In the genomic region with DNA sequence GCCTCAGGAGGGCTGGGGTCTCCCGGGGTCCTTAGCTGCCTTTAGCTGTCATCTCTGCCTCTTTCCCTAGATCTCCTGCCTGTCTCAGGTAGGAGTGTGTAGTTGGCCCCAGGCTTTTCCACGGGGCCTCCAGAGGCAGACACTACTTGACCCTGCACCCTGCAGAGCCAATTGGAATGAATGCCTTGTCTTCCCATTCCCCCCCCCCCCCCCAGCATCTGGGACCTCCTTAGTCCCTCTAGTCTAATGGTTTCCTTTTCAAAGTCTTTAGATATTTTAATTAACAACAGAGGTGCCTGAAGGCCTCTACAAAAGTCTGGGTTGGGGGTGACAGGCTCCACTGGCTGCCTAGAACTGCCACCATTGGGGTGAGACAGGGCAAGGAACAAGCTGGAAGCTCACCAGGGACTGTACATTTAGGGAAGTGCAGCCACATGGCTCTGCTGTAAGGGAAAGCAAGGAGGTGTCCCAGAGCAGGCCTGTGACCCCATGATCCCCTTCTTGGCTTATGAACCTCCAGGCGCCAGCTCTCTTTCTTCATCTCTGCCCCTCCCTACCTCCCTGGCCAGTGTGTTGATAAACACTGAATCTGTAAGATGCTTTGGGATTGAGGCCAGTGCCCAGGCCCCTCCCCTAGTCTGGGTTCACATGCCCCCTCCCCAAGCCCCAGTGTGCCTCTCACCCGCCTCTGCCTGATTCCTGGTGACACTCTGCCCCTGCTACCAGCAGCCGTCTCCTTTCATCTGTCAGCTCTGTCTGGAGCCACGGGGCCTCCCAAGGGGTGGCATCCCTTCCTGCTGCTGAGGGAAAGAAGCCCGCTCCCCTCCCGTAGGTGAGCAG, we compare ENCODE assay signal across 8 mouse cellular contexts. TPM values are rescaled to one million over a fixed set of nuclear protein-coding genes. Genes with fewer than 3 reads are reported as not detected.
DNase-seq lines count a peak whose midpoint lies in the region; ATAC-seq and TF ChIP-seq lines count a peak whose summit lies in the region.

No protein-coding gene starts in this region.

- H3K4me3 ChIP-seq in hindbrain, embryonic 11.5 days (ENCODE audit: low read depth, low read length): no peak overlapping the region
- H3K4me3 ChIP-seq in hindbrain, postnatal 0 days (ENCODE audit: low read length): no peak overlapping the region
- no peak overlapping the region for H3K4me3 ChIP-seq in hindbrain, embryonic 12.5 days
- no peak overlapping the region for H3K4me3 ChIP-seq in midbrain, embryonic 13.5 days (replicated peaks)

- peak overlapping the region; percentile 33; the same call in 1 of the 2 replicates for H3K27ac ChIP-seq in hindbrain, embryonic 11.5 days (ENCODE audit: low read depth, low read length)
- H3K27ac ChIP-seq in hindbrain, postnatal 0 days: no peak overlapping the region
- H3K27ac ChIP-seq in hindbrain, embryonic 12.5 days: peak overlapping the region; percentile 61
- peak overlapping the region; percentile 61 for H3K27ac ChIP-seq in midbrain, embryonic 13.5 days

- no peaks in the 10 kb centered on the region; the same call in 1 of the 2 replicates for H3K27me3 ChIP-seq in hindbrain, embryonic 11.5 days (ENCODE audit: control insufficient read depth, insufficient read depth, low read length)
- no peaks in the 10 kb centered on the region for H3K27me3 ChIP-seq in hindbrain, postnatal 0 days (ENCODE audit: insufficient read depth, low read length)
- no peaks in the 10 kb centered on the region for H3K27me3 ChIP-seq in hindbrain, embryonic 12.5 days
- H3K27me3 ChIP-seq in midbrain, embryonic 13.5 days: no peaks in the 10 kb centered on the region

- TF ChIP-seq CTCF in hindbrain, postnatal 0 days (IDR thresholded peaks at IDR 0.05; ENCODE audit: low read depth): no peak

- WGBS in hindbrain, embryonic 11.5 days: 5% methylated on average over 8 of the region's 8 CpGs
- 17% methylated on average over 8 of the region's 8 CpGs for WGBS in hindbrain, postnatal 0 days
- WGBS in hindbrain, embryonic 12.5 days: 13% methylated on average over 8 of the region's 8 CpGs
- WGBS in midbrain, embryonic 13.5 days: 17% methylated on average over 8 of the region's 8 CpGs

- peaks cover 22% of the 10 kb centered on the region for H3K4me1 ChIP-seq in hindbrain, embryonic 11.5 days (replicated peaks; ENCODE audit: control insufficient read depth, insufficient read depth, low read length)
- 0 out of 2 replicates have a peak, but pooled peaks cover 8% of the 10 kb centered on the region for H3K4me1 ChIP-seq in hindbrain, postnatal 0 days (ENCODE audit: insufficient read depth, low read length)
- peaks cover 47% of the 10 kb centered on the region for H3K4me1 ChIP-seq in hindbrain, embryonic 12.5 days
- peaks cover 45% of the 10 kb centered on the region for H3K4me1 ChIP-seq in midbrain, embryonic 13.5 days (replicated peaks)

- peak; percentile 27; the same call in 1 of the 2 replicates for ATAC-seq in hindbrain, embryonic 11.5 days (ENCODE audit: low FRiP score)
- ATAC-seq in hindbrain, postnatal 0 days: no peak
- ATAC-seq in hindbrain, embryonic 12.5 days (ENCODE audit: low FRiP score): peak; percentile 44
- ATAC-seq in midbrain, embryonic 13.5 days: peak; percentile 12; the same call in 1 of the 2 replicates
- ATAC-seq in megakaryocyte, adult 5-6 weeks (ENCODE audit: poor library complexity, severe bottlenecking): no peak

- DNase-seq in hindbrain, embryonic 11.5 days (ENCODE audit: low spot score): peak; percentile 33
- no peak for DNase-seq in hindbrain, postnatal 0 days (ENCODE audit: low spot score)
- DNase-seq in ZHBTc4 (ENCODE audit: low read depth, low spot score): peak; percentile 75
- no peak for DNase-seq in left cerebral cortex, adult 9 months (ENCODE audit: low spot score in 2 of 2)
- no peak for DNase-seq in layer of hippocampus, postnatal 25 days (ENCODE audit: extremely low spot score in 1 of 2, low spot score in 1 of 2)

- no peaks in the 10 kb centered on the region for H3K9me3 ChIP-seq in hindbrain, embryonic 11.5 days (ENCODE audit: control insufficient read depth, low read length)
- no peaks in the 10 kb centered on the region for H3K9me3 ChIP-seq in hindbrain, postnatal 0 days (ENCODE audit: low read length)
- no peaks in the 10 kb centered on the region for H3K9me3 ChIP-seq in hindbrain, embryonic 12.5 days (replicated peaks)
- no peaks in the 10 kb centered on the region for H3K9me3 ChIP-seq in midbrain, embryonic 13.5 days

- 0 out of 2 replicates have a peak, but pooled peaks cover 8% of the 10 kb centered on the region for H3K36me3 ChIP-seq in hindbrain, embryonic 11.5 days (ENCODE audit: control insufficient read depth, insufficient read depth, low read length)
- peaks cover 13% of the 10 kb centered on the region for H3K36me3 ChIP-seq in hindbrain, postnatal 0 days (ENCODE audit: insufficient read depth, low read length)
- H3K36me3 ChIP-seq in hindbrain, embryonic 12.5 days: peaks cover 29% of the 10 kb centered on the region
- peaks cover 45% of the 10 kb centered on the region for H3K36me3 ChIP-seq in midbrain, embryonic 13.5 days

- no peak overlapping the region for H3K4me2 ChIP-seq in hindbrain, embryonic 11.5 days (replicated peaks; ENCODE audit: low read depth, low read length)
- H3K4me2 ChIP-seq in hindbrain, postnatal 0 days (ENCODE audit: low read depth, low read length): no peak overlapping the region
- peak overlapping the region; percentile 12; the same call in 1 of the 2 replicates for H3K4me2 ChIP-seq in hindbrain, embryonic 12.5 days (replicated peaks)
- H3K4me2 ChIP-seq in midbrain, embryonic 13.5 days (replicated peaks): 0 out of 2 replicates have a peak overlapping the region, but pooled peaks have one; percentile 3

- peak overlapping the region; percentile 41; the same call in 1 of the 2 replicates for H3K9ac ChIP-seq in hindbrain, embryonic 11.5 days (ENCODE audit: low read depth, low read length)
- no peak overlapping the region for H3K9ac ChIP-seq in hindbrain, postnatal 0 days (replicated peaks; ENCODE audit: low read length)
- H3K9ac ChIP-seq in hindbrain, embryonic 12.5 days: peak overlapping the region; percentile 46
- peak overlapping the region; percentile 42 for H3K9ac ChIP-seq in midbrain, embryonic 13.5 days (replicated peaks)

RNA-seq across cellular contexts. Expression of a gene that starts 8.8 kb away (rescaled TPM):
- 115 and 121 TPM in 2 replicates for polyA plus RNA-seq in hindbrain, embryonic 11.5 days (2014; fragmentation: Nextera tagmentation; extraction: Ambion mirVana)
- 57.6 and 78.6 TPM in 2 replicates for total RNA-seq in hindbrain, postnatal 0 days (2014; rRNA removed)
- 99.7 and 100 TPM in 2 replicates for polyA plus RNA-seq in hindbrain, postnatal 0 days (2015; fragmentation: Nextera tagmentation; extraction: Ambion mirVana)
- 106 and 113 TPM in 2 replicates for polyA plus RNA-seq in hindbrain, embryonic 12.5 days (2016; fragmentation: Nextera tagmentation; extraction: Ambion mirVana)
- polyA plus RNA-seq in midbrain, embryonic 13.5 days (2015; fragmentation: Nextera tagmentation; extraction: Ambion mirVana): 99.9 and 112 TPM in 2 replicates
- total RNA-seq in megakaryocyte, adult 5-6 weeks (2015): 84.6 and 95.8 TPM in 2 replicates
- total RNA-seq in megakaryocyte, adult 5-6 weeks (2017): 67.0 and 71.5 TPM in 2 replicates
- 10 to 100 TPM; 20.1 to 21.9 TPM for total RNA-seq in layer of hippocampus, postnatal 25 days (2021)

RNA-seq across cellular contexts. Expression of a gene that starts 9.0 kb away (rescaled TPM):
- polyA plus RNA-seq in hindbrain, embryonic 11.5 days (2014; fragmentation: Nextera tagmentation; extraction: Ambion mirVana): 30.7 and 34.4 TPM in 2 replicates
- total RNA-seq in hindbrain, postnatal 0 days (2014; rRNA removed): 35.4 and 49.1 TPM in 2 replicates
- polyA plus RNA-seq in hindbrain, postnatal 0 days (2015; fragmentation: Nextera tagmentation; extraction: Ambion mirVana): 41.7 and 44.3 TPM in 2 replicates
- polyA plus RNA-seq in hindbrain, embryonic 12.5 days (2016; fragmentation: Nextera tagmentation; extraction: Ambion mirVana): 75.3 and 78.8 TPM in 2 replicates
- 60.6 and 71.8 TPM in 2 replicates for polyA plus RNA-seq in midbrain, embryonic 13.5 days (2015; fragmentation: Nextera tagmentation; extraction: Ambion mirVana)
- total RNA-seq in megakaryocyte, adult 5-6 weeks (2015): 6.3 and 7.2 TPM in 2 replicates
- total RNA-seq in megakaryocyte, adult 5-6 weeks (2017): 21.0 and 21.6 TPM in 2 replicates
- total RNA-seq in layer of hippocampus, postnatal 25 days (2021): 10 to 100 TPM; 47.0 to 65.2 TPM

RNA-seq across cellular contexts. Expression of a gene that starts 16.6 kb away (rescaled TPM):
- 17.6 and 18.2 TPM in 2 replicates for polyA plus RNA-seq in hindbrain, embryonic 11.5 days (2014; fragmentation: Nextera tagmentation; extraction: Ambion mirVana)
- total RNA-seq in hindbrain, postnatal 0 days (2014; rRNA removed): 669 and 698 TPM in 2 replicates
- polyA plus RNA-seq in hindbrain, postnatal 0 days (2015; fragmentation: Nextera tagmentation; extraction: Ambion mirVana): 593 and 639 TPM in 2 replicates
- 98.4 and 99.9 TPM in 2 replicates for polyA plus RNA-seq in hindbrain, embryonic 12.5 days (2016; fragmentation: Nextera tagmentation; extraction: Ambion mirVana)
- polyA plus RNA-seq in midbrain, embryonic 13.5 days (2015; fragmentation: Nextera tagmentation; extraction: Ambion mirVana): 206 and 218 TPM in 2 replicates
- 0.25 and 0.83 TPM in 2 replicates for total RNA-seq in megakaryocyte, adult 5-6 weeks (2015)
- 1.4 TPM in 1 of 2 replicates, not detected in the other for total RNA-seq in megakaryocyte, adult 5-6 weeks (2017)
- total RNA-seq in layer of hippocampus, postnatal 25 days (2021): 10 to 100 TPM; 33.7 to 46.8 TPM

RNA-seq across cellular contexts. Expression of a gene that starts 22.4 kb away (rescaled TPM):
- 14.3 and 15.2 TPM in 2 replicates for polyA plus RNA-seq in hindbrain, embryonic 11.5 days (2014; fragmentation: Nextera tagmentation; extraction: Ambion mirVana)
- total RNA-seq in hindbrain, postnatal 0 days (2014; rRNA removed): 16.1 and 17.6 TPM in 2 replicates
- 20.2 and 21.3 TPM in 2 replicates for polyA plus RNA-seq in hindbrain, postnatal 0 days (2015; fragmentation: Nextera tagmentation; extraction: Ambion mirVana)
- 11.6 and 12.2 TPM in 2 replicates for polyA plus RNA-seq in hindbrain, embryonic 12.5 days (2016; fragmentation: Nextera tagmentation; extraction: Ambion mirVana)
- 6.5 and 7.3 TPM in 2 replicates for polyA plus RNA-seq in midbrain, embryonic 13.5 days (2015; fragmentation: Nextera tagmentation; extraction: Ambion mirVana)
- 24.9 and 30.0 TPM in 2 replicates for total RNA-seq in megakaryocyte, adult 5-6 weeks (2015)
- 20.0 and 25.0 TPM in 2 replicates for total RNA-seq in megakaryocyte, adult 5-6 weeks (2017)
- total RNA-seq in layer of hippocampus, postnatal 25 days (2021): 10 to 100 TPM; 12.4 to 12.9 TPM

RNA-seq across cellular contexts. Expression of a gene that starts 27.2 kb away (rescaled TPM):
- polyA plus RNA-seq in hindbrain, embryonic 11.5 days (2014; fragmentation: Nextera tagmentation; extraction: Ambion mirVana): 0.82 and 1.6 TPM in 2 replicates
- total RNA-seq in hindbrain, postnatal 0 days (2014; rRNA removed): 4.7 and 6.1 TPM in 2 replicates
- 3.5 and 4.0 TPM in 2 replicates for polyA plus RNA-seq in hindbrain, postnatal 0 days (2015; fragmentation: Nextera tagmentation; extraction: Ambion mirVana)
- 1.6 and 2.6 TPM in 2 replicates for polyA plus RNA-seq in hindbrain, embryonic 12.5 days (2016; fragmentation: Nextera tagmentation; extraction: Ambion mirVana)
- polyA plus RNA-seq in midbrain, embryonic 13.5 days (2015; fragmentation: Nextera tagmentation; extraction: Ambion mirVana): 0.32 and 0.38 TPM in 2 replicates
- total RNA-seq in megakaryocyte, adult 5-6 weeks (2015): 7.6 and 8.5 TPM in 2 replicates
- total RNA-seq in megakaryocyte, adult 5-6 weeks (2017): 1.7 and 8.9 TPM in 2 replicates
- total RNA-seq in layer of hippocampus, postnatal 25 days (2021): 1 to 10 TPM; 1.5 to 1.6 TPM

Comparison
In these comparisons a context has a peak if more than half of its experiments do, and no peak if none do; other contexts are left out.
1. ATAC-seq: peak in hindbrain, embryonic 11.5 days (single experiment), hindbrain, embryonic 12.5 days (single experiment) and midbrain, embryonic 13.5 days (single experiment); none in hindbrain, postnatal 0 days (single experiment) and megakaryocyte, adult 5-6 weeks (single experiment).
2. DNase-seq: peak in hindbrain, embryonic 11.5 days (single experiment) and ZHBTc4 (single experiment); none in hindbrain, postnatal 0 days (single experiment), left cerebral cortex, adult 9 months (0 of 2) and layer of hippocampus, postnatal 25 days (0 of 2).
3. H3K4me2 ChIP-seq: peak in hindbrain, embryonic 12.5 days (single experiment) and midbrain, embryonic 13.5 days (single experiment); none in hindbrain, embryonic 11.5 days (single experiment) and hindbrain, postnatal 0 days (single experiment).